Mouse (Mus musculus): ENCODE data around the gene Itpkb. TPM values are rescaled to one million over a fixed set of nuclear protein-coding genes. Genes with fewer than 3 reads are reported as not detected.
A peak's percentile ranks its signal among the peaks of the same experiment; 100 is the strongest.

The Itpkb gene
- polyA plus RNA-seq, 1 experiment, result 25.7 TPM

GRCm38 (mm10) chr1:180393017-180393797 lies 62.9 kb downstream of the Itpkb start:
- no peak for DNase-seq (ENCODE audit: low spot score)

DNA sequence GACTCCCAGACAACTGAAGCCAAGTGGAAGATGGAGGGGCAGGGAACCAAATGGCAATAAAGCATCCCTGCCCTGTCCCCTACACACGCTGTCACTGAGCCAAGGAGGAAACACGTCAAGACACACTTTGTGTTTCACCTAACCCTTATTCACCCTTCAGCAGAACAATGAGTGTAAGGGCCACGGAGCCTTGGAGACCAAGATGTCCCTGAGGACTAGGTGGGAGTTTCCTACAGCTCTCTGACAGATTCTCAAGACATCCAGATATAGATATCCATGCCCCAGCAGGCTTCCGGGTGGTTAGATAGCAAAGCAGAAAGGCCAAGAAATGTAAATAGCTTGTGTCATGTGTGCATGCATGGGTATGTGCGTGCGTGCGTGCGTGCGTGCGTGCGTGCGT lies 63.6 kb downstream of the Itpkb start:
- no peak for DNase-seq (ENCODE audit: low spot score)

GRCm38 (mm10) chr1:180397734-180398133 lies 67.4 kb downstream of the Itpkb start:
- no peak for DNase-seq (ENCODE audit: low spot score)

GRCm38 (mm10) chr1:180398446-180398845 lies 68.2 kb downstream of the Itpkb start:
- no peak for DNase-seq (ENCODE audit: low spot score)

DNA sequence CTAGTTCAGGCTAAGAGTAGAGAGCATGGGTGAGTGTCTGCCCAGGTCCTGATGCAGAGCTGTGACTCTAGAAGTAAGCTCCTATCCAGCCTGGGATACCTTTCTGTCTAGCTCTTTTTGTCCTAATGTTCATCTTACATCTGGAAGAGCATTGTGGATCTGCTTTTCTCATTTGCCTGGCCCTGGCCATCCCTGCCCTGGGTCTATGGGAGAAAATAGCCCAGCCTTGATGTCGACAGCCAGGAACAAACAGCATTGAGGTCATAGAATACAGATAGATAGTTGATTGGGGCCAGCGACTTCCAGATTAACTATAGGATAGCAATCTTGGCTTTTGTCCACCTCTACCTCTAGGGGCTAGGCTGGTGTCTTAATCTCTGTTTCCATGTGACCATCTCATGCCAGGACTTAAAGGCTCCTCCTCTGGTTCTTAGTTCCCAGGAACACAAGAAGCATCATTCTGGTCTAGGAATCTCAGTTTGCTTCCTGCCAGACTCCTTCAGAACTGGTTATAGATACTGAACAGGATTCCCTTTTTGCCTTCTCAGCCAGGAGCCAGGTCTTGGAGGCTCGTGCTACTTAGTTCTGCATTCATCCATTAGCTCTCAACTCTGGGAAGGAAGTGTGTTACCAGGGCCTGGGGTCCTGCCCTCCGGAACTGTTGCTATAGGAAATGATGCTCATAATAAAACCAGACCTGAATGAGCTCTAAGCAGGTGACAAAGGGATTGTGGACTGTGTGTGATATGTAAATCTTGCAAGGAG lies 70.6 kb downstream of the Itpkb start:
- DNase-seq (ENCODE audit: low spot score), result no peak

GRCm38 (mm10) chr1:180401725-180402124 lies 71.4 kb downstream of the Itpkb start:
- DNase-seq (ENCODE audit: low spot score), result no peak

DNA sequence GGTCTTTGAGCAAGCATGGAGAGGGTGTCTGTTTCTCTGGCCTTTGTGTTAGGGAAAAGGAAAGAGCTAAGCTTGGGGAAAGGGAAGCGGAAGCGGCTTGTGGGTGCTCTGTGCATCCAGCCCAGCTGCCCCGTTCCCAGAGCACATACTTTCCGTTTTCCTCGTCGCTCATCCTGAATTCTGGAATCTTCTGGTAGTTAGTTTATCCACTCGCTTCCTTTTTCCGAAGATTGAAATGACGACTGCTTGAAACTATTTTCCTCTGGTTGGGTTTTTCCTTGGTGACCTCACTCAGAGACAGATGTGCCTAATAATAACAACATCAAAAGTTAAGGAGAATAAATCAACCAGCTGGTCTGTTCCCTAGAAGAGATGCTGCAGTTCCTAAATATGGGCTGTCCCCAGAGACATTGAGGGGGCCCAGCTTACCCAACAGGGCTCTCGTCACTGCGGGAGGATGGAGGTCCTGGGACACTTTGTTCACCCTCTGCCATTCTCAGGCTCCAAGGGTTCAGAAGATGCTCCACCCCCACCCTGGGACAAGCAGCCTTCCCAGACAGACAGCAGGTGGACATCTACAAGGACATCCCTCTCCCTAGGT lies 72.3 kb downstream of the Itpkb start:
- no peak for DNase-seq (ENCODE audit: low spot score)

DNA sequence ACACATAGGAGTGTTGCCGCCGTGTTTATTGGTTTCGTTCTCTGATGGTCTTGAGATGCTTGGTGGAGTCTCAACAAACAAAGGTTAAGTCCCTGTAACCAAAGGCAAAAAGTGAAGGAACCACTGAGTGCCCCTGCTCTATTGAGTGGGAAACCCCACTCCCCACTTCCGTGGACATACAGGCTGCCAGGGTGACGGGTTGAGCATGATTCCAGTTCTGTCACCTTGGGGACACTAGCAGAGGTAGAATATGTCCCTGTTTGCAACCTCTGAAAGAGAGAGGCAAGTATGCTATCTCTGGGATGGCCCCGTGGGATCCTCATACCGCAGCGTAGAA lies 73.0 kb downstream of the Itpkb start:
- no peak for DNase-seq (ENCODE audit: low spot score)

DNA sequence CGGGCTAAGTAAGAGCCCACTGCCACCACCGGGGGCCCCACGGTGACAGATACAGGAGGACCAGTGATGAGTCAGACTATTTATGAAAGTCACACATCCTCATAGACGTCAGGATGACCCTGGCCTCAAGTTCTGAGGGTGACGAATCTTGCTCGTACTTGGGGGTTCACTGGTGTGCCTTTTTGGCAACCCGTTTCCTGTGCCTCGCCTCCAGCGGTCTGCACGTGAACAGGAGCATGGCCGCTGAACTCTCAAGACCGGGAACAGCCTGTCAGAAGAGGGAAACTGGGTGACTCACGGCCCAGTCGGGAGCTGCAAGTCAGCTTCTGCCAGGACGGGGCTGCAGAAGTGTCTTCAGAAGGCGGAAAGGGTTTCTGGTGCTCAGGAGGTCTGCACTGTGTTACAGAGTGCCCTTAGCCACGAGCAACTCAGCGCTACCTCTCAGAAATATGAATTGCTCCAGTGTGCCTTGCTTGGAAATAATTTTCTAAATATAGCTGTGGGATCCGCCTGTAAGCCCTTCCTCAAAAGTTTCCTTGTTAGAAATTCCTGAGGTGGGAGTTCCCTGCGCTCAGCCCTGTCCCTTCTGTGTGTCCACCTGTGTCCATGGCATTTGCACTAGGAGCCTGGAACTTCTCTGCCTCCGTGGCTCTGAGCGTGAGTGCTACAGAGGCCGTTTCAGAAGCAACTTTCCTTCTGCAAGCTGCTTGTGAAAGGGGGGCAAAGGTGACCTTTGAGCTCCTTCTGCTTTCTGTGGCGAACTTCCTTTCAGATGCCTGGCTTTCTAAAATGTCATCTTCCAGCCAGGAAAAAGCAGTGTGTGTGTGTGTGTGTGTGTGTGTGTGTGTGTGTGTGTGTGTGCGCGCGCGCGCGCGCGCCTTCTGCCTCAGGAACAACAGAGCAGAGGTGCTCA lies 73.7 kb downstream of the Itpkb start:
- DNase-seq (ENCODE audit: low spot score), result no peak

DNA sequence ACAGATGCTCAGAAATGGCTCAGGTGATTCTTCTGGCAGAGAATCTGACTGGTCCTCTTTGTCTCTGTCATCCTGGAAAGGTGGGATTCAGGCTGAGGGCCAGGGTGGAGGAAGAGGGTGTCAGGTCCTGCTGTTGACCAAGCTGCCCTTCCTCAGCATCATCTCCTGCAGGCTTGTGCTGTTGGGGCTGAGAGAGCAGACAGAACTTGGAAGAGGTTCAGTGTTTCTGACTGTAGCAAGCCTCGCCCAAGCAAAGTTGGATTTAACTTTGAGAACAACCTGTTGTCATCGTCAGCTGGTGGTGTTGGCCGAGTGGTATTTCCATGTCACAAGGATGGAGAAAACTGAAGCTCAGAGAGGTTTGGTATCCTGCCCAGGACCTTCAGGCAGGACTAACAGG lies 74.4 kb downstream of the Itpkb start:
- no peak for DNase-seq (ENCODE audit: low spot score)

DNA sequence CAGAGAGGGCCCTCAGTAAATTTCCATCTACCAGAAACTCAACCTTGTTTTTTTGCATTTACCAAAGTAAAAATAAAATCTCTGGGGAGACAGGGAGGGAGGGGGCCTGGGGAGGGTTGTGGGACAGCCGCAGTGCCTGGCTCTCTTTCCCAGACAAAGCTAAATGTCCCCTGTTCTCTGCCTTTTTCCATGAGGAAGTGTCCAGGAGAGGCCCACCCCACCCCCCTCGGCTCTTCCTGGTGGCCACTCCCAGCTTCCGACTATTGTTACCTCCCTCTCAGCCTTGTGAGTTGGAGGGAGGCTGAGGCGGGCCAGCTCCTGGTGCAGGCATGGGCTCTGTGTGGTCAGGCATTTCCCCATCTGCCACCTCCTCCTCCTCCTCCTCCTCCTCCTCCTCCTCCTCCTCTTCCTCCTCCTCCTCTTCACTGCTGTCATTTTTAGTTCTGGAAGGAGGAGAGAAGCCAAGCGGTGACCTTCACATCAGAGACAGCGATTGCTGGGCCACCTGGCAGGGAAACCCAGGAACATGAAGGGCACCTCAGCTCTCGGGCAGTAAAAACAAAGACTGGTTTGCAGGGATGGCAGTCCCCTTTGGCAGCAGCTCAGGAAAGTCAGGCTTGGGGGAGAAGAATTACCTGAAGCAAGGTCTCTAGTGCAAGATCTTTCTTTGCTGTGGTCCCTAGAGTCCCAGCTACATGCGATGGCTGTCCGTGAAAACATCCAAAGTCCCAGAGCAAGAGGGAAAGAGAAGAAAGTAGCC lies 75.5 kb downstream of the Itpkb start:
- no peak for DNase-seq (ENCODE audit: low spot score)

- no peak for DNase-seq (ENCODE audit: low spot score)
These were observed 76.2 kb downstream of the Itpkb start for GRCm38 (mm10) chr1:180406336-180407035.

- DNase-seq (ENCODE audit: low spot score), result peak; percentile 55
These were observed 76.9 kb downstream of the Itpkb start for GRCm38 (mm10) chr1:180407171-180407671.

DNA sequence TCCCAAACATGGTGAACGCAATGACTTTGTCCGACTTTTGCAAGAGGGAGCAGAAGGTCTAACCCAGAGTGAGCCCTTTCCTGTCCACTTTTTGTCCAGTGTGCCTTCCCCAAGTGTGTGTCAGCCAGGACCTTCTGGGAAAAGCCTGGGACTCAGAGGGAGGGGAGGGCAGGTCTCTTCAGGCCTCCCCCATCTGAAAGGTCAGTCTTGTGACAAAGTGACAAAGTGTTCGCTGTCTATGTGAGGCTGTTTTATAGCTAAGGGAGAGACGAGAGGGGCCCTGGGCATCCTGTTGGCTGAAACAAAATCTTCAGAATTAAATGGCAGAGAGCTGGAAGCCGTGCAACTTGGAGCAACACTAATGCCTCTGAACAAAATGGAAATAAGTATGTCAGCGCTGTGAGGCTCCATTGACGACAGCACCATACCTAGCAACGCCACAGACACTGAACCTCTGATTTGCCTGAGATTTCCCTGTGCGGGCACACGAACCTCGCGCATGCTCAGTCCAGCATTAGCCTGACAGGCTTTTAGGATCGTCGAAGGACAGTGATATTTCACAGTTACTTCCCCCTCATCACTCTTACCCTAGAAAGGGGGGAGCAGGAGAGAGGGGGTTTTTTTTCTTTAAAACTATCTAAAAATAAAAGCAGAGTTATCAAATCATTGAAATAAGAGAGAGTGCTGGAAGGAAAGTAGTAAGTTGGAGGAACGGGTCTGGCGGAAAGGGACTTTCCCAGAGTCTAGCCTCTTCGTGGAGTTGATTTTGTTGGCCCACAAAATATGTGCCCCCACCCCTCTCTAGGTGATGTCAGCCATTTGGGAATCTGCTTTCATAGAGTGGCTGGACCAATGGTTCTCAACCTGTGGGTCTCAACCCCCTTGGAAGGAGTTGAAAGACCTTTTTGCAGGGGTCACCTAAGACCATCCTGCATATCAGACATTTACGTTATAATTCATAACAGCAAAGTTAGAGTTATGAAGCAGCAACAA lies 77.7 kb downstream of the Itpkb start:
- DNase-seq (ENCODE audit: low spot score), result no peak

DNA sequence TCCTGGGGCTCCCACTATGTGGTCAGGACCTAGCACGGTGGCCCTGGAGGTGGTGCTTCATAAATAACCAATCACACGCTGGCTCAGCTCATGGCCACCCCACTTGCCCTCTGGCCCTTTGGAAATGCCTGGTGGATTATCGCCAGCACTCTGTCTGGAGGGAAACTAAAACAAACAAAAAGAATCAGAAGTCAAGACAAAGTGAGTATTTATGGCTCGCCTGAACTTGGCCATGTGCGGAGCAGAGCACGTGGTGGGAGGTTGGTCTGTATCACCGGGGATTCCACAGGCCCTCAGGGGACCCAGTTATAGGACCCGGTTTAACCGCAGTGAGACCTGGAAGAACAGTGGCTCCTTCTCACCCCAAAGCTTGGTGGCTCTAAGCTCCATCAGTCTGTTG lies 78.5 kb downstream of the Itpkb start:
- no peak for DNase-seq (ENCODE audit: low spot score)

DNA sequence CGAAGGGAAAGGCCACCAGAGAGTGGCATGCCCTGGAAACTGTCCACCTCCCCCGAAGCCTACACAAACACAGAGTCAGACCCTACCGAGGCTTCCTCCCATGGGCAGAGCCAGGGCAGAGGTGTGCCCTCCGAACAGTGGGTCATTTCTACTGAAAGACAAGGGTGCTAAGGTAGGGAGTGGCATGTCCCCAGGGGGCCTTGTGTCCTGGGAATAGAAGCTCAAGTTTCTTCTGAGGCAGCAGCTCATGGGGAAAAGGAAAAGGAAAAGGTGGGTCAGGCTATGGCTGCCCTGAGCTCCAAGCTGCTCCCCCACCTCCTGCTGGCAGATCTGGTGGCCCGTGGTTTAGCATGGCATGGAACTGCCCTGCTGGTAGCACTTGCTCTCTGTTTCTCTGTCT lies 79.5 kb downstream of the Itpkb start:
- DNase-seq (ENCODE audit: low spot score), result no peak

- no peak for DNase-seq (ENCODE audit: low spot score)
These were observed 80.0 kb downstream of the Itpkb start for GRCm38 (mm10) chr1:180410306-180410705.

DNA sequence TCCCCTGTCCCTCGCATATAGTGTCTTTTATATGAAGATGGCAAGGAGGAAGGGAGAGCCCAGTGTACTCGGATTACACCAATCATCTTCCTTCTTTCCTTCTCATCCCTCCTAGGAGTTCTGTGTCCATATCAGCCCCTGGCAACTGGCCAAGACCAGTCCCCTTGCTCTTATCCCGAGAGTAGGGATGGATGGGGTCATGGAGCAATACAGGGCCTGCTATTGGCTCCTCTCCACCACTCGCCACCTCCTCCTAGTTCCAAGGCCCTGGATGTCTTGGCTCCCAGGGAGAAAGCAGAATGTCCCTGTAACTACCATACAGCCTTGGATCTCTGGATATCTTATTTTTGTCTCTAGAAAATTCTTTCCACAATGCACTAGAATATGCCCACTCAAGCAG lies 84.8 kb downstream of the Itpkb start:
- DNase-seq (ENCODE audit: low spot score), result no peak

GRCm38 (mm10) chr1:180415836-180416235 lies 85.6 kb downstream of the Itpkb start:
- no peak for DNase-seq (ENCODE audit: low spot score)
